Mouse (Mus musculus): ENCODE data around the gene Cdk4.
"Not testable (repeated sequence)": the region's sequence is repeated elsewhere in the genome, so short reads cannot be mapped to it uniquely, and the experiment has no call there.

The Cdk4 gene

GRCm38 (mm10) chr10:127058161-127058560, 5.2 kb upstream of the Cdk4 start:
- DNase-seq (ENCODE audit: low spot score in 2 of 2) = peak in 1 of 2 experiments; percentile 77

DNA sequence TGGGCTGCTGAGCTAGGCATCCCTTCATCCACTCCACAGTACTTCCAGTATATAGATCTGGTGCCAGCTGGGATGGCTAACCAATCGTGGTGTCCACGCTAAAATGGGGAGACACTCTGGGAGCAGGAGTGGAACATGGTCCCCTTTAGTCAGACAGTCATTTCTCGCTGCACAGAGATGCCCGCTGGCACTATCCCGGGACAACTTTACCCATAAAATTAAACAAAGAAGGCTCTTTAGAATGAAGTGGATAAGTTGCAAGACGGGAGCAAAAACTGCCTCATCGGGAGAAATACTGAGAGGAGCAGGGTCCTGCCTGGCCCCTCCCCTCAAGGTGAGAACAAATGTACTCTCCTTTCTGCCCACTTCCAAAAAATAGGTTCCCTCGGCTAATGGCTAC, 4.6 kb upstream of the Cdk4 start:
- DNase-seq (ENCODE audit: low spot score in 2 of 2) = no peak

DNA sequence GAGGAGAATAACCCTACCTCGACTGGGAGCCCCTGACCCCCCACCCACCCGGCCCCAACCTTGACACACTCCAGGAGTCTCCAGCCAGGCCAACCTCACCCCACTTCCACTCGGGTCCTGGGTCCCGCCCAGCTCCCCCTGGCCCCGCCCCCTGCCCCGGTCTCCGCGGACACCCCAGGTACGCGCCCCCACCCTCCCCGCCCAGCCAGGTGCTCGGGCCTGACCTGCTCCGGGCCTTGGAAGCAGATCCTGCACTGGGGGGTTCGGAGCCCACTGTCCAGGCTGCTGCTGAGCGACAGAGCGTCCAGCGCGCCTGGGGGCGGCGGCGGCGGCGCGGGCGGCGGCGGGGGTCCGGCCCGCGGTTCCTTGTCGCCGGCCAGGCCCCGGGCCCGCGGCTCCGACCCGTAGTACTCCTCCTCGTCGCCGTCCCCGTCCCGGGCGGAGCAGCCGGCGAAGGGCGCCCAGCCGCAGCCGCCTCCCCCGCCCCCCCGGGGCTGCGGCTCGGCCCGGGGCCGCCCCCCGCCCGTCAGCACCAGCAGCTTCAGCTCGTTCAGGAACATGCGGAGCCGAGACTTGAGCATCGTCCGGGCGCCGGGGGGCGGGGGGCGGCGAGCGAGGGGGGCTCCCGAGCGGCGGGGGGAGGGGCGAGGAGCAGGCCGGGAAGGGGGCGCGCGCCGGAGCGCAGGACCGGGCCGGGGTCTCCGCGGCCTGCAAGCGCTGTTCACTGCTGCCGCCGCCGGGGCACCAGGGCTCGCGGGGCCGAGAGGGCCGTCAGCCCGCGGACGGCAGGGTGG, 4.0 kb upstream of the Cdk4 start:
- DNase-seq (ENCODE audit: low spot score in 2 of 2) = no peak

DNA sequence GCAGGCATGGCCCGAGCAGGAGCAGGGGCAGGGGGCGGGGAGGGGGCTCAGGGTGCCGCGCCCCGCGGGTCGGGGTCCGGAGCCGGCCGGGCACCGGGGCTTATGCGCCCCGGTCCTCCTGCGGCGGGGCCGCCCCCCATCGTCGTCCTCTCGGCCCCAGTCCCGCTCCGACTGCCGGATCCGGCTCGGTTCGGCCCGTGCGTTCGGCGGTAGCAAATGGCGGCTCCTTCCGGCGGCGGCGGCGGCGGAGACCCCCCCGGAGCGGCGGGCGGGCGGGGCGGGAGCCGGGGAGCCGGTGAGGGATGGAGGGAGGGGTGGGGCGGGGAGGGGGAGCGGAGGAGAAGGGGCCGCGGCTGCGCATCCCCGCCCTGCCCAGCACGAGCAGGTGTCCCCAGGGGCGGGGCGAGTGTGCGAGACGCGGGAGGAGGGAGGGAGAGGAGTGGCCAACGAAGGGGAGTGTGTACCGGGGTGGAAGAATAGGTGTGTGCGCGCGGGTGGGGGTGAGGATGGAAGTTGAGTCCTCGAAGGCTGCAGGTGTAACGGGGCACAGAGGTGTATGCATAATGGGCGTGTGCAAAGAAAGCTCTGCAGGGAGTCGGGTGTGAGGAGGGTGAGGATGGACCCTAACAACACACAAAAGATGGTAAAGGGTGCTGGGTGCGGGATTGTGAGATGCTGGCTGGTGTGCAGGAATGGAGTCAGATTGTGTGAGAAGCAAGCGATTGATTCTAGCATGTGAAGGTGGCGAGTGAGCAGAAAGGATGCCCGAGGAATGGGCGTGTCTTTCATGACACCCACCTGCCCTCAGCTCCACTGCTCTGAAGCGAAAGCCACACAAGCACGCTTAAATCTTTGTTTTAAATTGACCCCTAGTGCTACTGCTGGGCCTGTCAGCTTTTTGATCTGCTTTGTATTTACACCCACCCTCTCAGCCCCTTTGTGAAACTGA, 3.1 kb upstream of the Cdk4 start, which contains the start of gene March9:
Gene March9 (minus strand): TSS at position 217 of the 949 bp plus-strand sequence.
- DNase-seq (ENCODE audit: low spot score in 2 of 2) = peak in 1 of 2 experiments; percentile 52

DNA sequence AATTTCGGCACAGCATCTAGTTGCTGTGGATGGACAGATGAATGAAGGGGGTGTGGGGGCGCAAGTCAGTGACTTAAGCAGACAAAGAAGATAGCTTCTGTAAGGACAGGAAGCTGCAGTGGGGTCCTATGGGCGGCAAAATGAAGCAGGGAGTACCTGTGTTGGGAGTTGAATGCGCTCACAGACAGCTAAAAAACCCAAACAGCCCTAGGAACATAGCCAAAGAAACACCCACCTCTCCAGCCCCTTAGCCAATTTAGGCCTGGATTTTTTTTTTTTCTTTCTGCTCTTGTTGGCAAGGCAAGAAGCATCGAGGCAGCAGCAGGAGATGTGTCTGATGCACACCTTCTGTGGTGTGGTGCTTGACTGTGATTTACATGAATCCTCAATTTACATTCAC, 2.2 kb upstream of the Cdk4 start:
- DNase-seq (ENCODE audit: low spot score in 2 of 2) = no peak

- no peak for DNase-seq (ENCODE audit: low spot score in 2 of 2)
These were observed 1.8 kb upstream of the Cdk4 start for GRCm38 (mm10) chr10:127061513-127061912.

- not testable (repeated sequence) for DNase-seq (ENCODE audit: low spot score in 2 of 2)
These were observed 1.2 kb upstream of the Cdk4 start for GRCm38 (mm10) chr10:127062101-127062500.

DNA sequence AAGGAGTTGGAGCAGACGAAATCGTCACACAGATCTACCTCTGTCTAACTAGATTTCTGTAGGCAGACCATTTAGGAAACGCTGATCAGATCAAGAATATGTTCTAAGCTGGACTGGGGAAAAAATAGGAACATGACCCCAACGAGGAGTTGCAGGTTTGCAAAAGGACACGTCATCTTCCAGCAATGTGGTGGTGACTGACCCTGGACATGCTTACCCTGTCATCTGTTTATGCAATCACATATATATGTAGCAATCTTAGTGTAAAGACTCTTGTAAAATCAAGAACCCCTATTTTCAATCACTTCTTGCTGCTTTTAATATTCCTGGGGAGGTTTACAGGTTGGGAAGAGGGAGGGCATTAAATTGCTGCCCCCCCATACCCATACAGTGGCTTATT, 831 bp upstream of the Cdk4 start:
- DNase-seq (ENCODE audit: low spot score in 2 of 2) = no peak

GRCm38 (mm10) chr10:127063913-127064870, 858 bp downstream of the Cdk4 start:
- DNase-seq (ENCODE audit: low spot score in 2 of 2) = no peak

DNA sequence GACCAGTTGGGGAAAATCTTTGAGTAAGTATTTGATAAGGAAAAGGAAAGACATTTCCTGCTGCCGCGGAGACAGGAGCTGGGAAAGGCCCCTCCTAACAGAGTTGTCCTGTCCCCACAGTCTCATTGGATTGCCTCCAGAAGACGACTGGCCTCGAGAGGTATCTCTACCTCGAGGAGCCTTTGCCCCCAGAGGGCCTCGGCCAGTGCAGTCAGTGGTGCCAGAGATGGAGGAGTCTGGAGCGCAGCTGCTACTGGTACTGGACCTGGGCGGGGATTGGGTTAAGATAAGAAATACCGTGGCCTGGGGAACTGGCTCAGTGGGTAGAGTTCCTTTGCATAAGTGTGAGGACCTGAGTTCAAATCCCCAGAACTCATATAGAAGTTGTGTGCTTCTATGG, 2.6 kb downstream of the Cdk4 start:
- DNase-seq (ENCODE audit: low spot score in 2 of 2) = no peak

- no peak for DNase-seq (ENCODE audit: low spot score in 2 of 2)
These were observed 3.2 kb downstream of the Cdk4 start for GRCm38 (mm10) chr10:127066519-127067018.

DNA sequence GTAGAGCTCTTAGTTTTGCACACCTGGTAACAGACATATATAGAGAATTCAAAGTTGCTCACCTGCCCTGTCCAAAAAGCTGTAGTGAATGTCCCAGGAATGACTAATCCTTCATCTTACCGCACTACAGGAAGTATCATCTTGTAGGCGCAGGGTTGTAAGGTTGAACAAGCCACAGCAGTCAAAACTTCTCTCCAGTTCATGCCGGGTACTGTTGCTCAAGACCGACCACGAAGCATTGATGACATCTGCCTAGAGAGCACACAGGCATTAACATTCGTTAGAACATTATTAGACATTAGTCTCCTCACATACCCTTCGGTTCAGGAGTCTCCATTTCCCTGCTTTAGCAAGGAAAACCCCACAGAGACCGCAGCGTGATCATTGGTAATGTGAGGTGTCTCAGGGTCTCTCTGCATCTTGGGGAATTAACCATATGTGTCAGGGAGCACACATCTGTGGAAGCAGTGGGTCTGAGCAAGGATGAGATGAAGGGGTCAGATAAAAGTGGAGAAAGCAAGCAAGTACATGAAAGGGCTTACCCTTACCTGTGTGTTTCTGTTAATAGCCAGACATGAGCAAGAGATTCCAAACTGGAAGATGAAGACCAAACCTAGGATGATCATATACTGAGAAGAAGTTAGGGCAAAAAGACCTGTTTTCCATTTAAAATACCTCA, 5.2 kb downstream of the Cdk4 start:
- DNase-seq (ENCODE audit: low spot score in 2 of 2) = no peak

- no peak for DNase-seq (ENCODE audit: low spot score in 2 of 2)
These were observed 6.2 kb downstream of the Cdk4 start for GRCm38 (mm10) chr10:127069281-127070189.

GRCm38 (mm10) chr10:127070190-127071121, 7.1 kb downstream of the Cdk4 start, which contains the start of gene Tspan31:
Gene Tspan31 (minus strand): TSS chr10:127070264.
- peak; percentile 83 to 85 for DNase-seq (ENCODE audit: low spot score in 2 of 2)

- DNase-seq (ENCODE audit: low spot score in 2 of 2) = no peak
These were observed 7.9 kb downstream of the Cdk4 start for GRCm38 (mm10) chr10:127071203-127071602.

- not testable (repeated sequence) for DNase-seq (ENCODE audit: low spot score in 2 of 2)
These were observed 8.9 kb downstream of the Cdk4 start for GRCm38 (mm10) chr10:127072270-127072669.

DNA sequence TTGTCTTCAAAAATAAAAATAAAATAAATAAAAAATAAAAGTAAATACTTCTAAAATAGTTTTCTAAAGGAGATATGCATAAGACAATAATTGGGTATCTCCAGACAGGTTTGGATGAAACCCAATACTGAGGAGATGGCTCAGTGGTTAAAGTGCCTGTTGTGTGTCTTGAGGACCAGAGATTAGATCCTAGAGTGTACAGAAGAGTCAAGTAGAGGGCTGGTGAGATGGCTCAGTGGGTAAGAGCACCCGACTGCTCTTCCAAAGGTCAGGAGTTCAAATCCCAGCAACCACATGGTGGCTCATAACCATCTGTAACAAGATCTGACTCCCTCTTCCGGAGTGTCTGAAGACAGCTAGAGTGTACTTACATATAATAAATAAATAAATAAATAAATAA, 9.6 kb downstream of the Cdk4 start:
- not testable (repeated sequence) for DNase-seq (ENCODE audit: low spot score in 2 of 2)

DNA sequence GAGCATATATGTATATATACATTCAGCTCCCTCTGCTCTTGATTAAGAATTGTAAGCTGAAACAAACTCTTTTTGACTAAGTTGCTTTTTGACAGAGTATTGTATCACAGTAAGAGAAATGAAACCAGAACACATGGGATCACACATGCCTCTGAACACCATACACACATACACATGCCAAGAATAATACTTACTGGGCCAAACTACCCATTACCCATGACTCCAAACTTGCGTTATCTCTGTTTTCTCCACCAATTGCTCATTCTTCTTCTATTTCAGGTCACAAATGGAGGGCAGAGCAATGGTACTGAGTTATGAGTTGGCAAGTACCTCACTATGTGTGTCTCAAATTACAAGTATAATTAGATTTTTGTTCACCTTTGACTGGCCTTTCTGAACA, 10.6 kb downstream of the Cdk4 start:
- no peak for DNase-seq (ENCODE audit: low spot score in 2 of 2)

Data from urinary bladder, postnatal 4 days (tissue).